Mouse (Mus musculus): ENCODE results near the gene Rrp1. TPM values are rescaled to one million over a fixed set of nuclear protein-coding genes. Genes with fewer than 3 reads are reported as not detected.

Rrp1 gene
- 52.5 and 65.4 TPM in 2 replicates for polyA plus RNA-seq (2012; ENCODE audit: insufficient read depth, insufficient read length, missing spikeins)

- Histone ChIP-seq H3K27ac (replicated peaks; ENCODE audit: low read depth, low read length) (peak within 1 kb of the TSS; percentile 56), H3K4me3 (ENCODE audit: insufficient read depth, low read depth, low read length) (peak within 1 kb of the TSS; percentile 90), H3K4me1 (ENCODE audit: control insufficient read depth, insufficient read depth, insufficient read length, low read length) (peaks cover 2% of the 10 kb centered on the region; the same call in 1 of the 2 replicates)
Measured at GRCm38 (mm10) chr10:78412319-78413151, at the start of gene Rrp1. Gene Rrp1, minus strand, starts transcription at chr10:78413043.

DNA sequence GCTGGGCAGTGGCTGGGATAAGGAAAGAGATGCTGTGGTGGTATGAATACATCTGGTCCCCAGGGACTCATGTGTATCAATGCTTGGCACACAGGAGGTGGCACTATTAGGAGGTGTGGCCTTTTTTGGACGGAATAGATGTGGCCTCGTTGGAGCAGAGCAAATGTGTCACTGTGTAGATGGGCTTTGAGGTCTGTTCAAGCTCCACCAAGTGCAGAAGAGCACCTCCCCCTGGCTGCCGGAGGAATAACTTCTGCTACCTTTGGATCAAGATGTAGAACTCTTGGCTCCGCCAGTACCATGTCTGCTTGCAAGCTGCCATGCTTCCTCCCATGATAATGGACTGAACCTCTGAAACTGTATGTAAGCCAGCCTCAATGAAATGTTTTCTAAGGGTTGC lies 48.9 kb upstream of the Rrp1 start:
- Histone ChIP-seq H3K27ac (replicated peaks; ENCODE audit: low read depth, low read length) (no peak overlapping the region), H3K4me3 (ENCODE audit: insufficient read depth, low read depth, low read length) (no peak overlapping the region), H3K4me1 (ENCODE audit: control insufficient read depth, insufficient read depth, insufficient read length, low read length) (peaks cover 25% of the 10 kb centered on the region)

GRCm38 (mm10) chr10:78460463-78460862 lies 47.6 kb upstream of the Rrp1 start:
- H3K4me3 ChIP-seq (ENCODE audit: insufficient read depth, low read depth, low read length): no peak overlapping the region
- H3K27ac ChIP-seq (replicated peaks; ENCODE audit: low read depth, low read length): no peak overlapping the region
- H3K4me1 ChIP-seq (ENCODE audit: control insufficient read depth, insufficient read depth, insufficient read length, low read length): peaks cover 31% of the 10 kb centered on the region

GRCm38 (mm10) chr10:78458348-78459111 lies 45.7 kb upstream of the Rrp1 start:
- Histone ChIP-seq H3K4me1 (ENCODE audit: control insufficient read depth, insufficient read depth, insufficient read length, low read length) (peaks cover 33% of the 10 kb centered on the region), H3K4me3 (ENCODE audit: insufficient read depth, low read depth, low read length) (no peak overlapping the region), H3K27ac (replicated peaks; ENCODE audit: low read depth, low read length) (peak overlapping the region; percentile 19)

- peaks cover 33% of the 10 kb centered on the region for H3K4me1 ChIP-seq (ENCODE audit: control insufficient read depth, insufficient read depth, insufficient read length, low read length)
- no peak overlapping the region for H3K4me3 ChIP-seq (ENCODE audit: insufficient read depth, low read depth, low read length)
- peak overlapping the region; percentile 61 for H3K27ac ChIP-seq (replicated peaks; ENCODE audit: low read depth, low read length)
Measured at GRCm38 (mm10) chr10:78457495-78458347, 44.9 kb upstream of the Rrp1 start.

DNA sequence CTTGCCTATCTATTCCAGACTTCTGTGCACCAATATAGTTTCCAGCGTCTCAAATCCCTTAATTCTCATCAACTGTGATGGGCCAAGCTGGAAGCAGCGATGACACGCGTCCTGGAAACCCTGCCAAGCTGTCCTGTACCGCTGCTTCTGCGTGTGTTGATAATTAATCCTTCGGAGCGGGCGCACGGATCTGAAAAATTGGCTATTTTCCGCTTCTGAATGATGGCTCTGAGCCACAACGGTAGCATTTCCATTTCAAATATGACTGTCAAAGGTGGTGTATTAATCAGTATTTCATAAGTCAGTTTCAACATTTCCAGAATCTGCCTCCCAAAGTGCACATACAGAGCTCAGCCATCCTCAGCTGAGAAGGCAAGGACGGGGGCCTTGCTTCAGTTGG lies 43.9 kb upstream of the Rrp1 start:
- H3K4me3 ChIP-seq (ENCODE audit: insufficient read depth, low read depth, low read length): no peak overlapping the region
- no peak overlapping the region for H3K27ac ChIP-seq (replicated peaks; ENCODE audit: low read depth, low read length)
- peaks cover 33% of the 10 kb centered on the region for H3K4me1 ChIP-seq (ENCODE audit: control insufficient read depth, insufficient read depth, insufficient read length, low read length)

DNA sequence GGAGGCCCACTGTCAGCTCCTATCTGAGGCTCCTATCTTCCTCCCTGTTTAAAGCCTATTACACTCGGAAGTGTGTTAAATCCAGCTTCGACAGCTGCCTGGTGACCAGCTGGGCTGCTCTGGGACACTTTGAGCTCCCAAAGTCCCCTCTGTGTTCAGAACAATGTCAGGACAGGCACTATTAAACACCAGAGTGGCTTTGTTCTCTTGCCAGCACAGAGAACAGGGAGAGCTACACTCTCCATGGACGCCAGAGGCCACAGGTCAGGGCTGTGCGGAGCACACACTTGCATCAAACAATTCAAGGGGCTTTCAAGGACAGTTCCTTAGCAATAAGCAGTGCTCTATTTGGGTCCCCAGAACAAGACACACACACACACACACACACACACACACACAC lies 39.8 kb upstream of the Rrp1 start:
- Histone ChIP-seq H3K4me1 (ENCODE audit: control insufficient read depth, insufficient read depth, insufficient read length, low read length) (peaks cover 22% of the 10 kb centered on the region), H3K27ac (replicated peaks; ENCODE audit: low read depth, low read length) (no peak overlapping the region), H3K4me3 (ENCODE audit: insufficient read depth, low read depth, low read length) (no peak overlapping the region)

DNA sequence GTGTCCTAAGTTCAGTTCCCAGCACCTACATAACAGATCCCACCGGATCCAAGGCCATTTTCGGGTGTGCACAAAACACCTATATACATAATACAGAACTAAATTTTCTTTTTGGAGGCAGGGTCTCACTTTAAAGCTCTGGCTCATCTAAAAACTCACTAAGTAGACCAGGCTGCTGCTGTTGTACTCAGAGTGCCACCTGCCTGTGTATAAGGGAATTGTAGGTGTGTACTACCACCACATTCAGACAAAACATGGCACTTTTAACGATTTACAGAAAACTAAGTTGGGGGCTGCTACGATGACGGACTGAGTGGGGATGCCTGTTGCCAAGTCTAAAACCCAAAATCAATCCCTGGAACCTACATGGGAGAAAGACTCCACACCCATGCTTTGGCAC lies 37.9 kb upstream of the Rrp1 start:
- peaks cover 13% of the 10 kb centered on the region for H3K4me1 ChIP-seq (ENCODE audit: control insufficient read depth, insufficient read depth, insufficient read length, low read length)
- no peak overlapping the region for H3K27ac ChIP-seq (replicated peaks; ENCODE audit: low read depth, low read length)
- no peak overlapping the region for H3K4me3 ChIP-seq (ENCODE audit: insufficient read depth, low read depth, low read length)

GRCm38 (mm10) chr10:78447396-78447795 lies 34.6 kb upstream of the Rrp1 start:
- Histone ChIP-seq H3K4me3 (ENCODE audit: insufficient read depth, low read depth, low read length) (no peak overlapping the region), H3K4me1 (ENCODE audit: control insufficient read depth, insufficient read depth, insufficient read length, low read length) (peaks cover 3% of the 10 kb centered on the region; the same call in 1 of the 2 replicates), H3K27ac (replicated peaks; ENCODE audit: low read depth, low read length) (no peak overlapping the region)

- H3K4me1 ChIP-seq (ENCODE audit: control insufficient read depth, insufficient read depth, insufficient read length, low read length): no peaks in the 10 kb centered on the region
Measured at GRCm38 (mm10) chr10:78446195-78446594, 33.4 kb upstream of the Rrp1 start.

DNA sequence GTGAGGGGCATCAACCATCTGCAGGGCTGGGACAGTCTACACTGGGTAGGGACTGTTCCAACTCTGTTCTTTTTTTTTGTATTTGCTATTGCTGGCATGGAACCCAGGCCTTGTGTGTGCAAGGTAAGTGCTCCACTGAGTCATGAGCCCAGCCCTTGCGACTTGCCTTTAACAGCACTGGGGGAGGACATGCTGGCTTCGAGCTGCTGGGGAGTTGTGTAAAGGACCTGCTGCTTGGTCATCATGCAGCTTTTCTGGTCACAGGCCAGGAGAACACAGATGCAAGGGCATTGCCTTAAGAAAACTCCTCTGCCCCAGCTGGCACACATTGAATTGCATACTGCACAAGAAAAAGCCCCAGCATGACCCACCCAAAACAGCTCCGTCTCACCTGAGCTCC lies 29.4 kb upstream of the Rrp1 start:
- H3K4me3 ChIP-seq (ENCODE audit: insufficient read depth, low read depth, low read length): no peak overlapping the region
- H3K27ac ChIP-seq (replicated peaks; ENCODE audit: low read depth, low read length): no peak overlapping the region
- no peaks in the 10 kb centered on the region for H3K4me1 ChIP-seq (ENCODE audit: control insufficient read depth, insufficient read depth, insufficient read length, low read length)

More at GRCm38 (mm10) chr10:78446195-78446594, 33.4 kb upstream of the Rrp1 start:
- no peak overlapping the region for H3K27ac ChIP-seq (replicated peaks; ENCODE audit: low read depth, low read length)
- H3K4me3 ChIP-seq (ENCODE audit: insufficient read depth, low read depth, low read length): no peak overlapping the region

DNA sequence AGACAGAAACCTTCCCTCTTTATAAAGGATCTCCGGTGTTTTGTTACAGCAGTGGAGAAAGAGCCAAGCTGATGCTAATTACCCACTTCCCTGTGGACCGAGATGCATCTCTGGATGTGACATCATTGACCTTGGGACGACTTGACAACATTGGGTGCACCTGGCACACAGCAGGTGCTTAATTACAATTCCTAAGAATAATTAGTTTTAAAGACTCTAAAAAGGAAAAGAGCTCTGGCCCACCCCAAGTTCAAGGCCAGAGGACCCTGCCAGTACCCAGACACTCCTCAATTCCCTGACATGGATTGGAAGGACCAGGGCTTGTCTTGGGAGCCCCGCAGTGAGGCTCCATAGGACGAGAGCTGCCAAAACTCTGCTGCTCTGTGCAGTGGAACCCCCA lies 28.8 kb upstream of the Rrp1 start:
- H3K27ac ChIP-seq (replicated peaks; ENCODE audit: low read depth, low read length): no peak overlapping the region

DNA sequence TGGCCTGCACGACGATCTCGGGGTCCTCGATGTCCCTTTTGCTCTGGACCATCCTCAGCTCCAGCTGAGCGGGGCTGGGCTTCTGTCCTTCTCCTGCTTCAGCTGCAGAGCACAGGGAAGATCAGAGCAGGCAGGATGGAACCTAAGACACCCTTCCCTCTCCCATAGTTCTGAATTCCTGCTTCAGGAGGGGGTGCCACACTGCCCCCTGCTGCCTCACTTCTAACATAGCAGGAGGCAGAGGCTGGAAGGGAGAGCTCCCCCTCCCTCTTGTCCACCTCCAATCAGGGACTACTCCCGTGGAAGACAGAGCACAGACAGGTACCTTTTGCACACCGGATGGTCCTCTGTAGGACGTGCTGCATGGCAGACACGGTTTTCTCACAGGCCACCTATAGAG lies 28.0 kb upstream of the Rrp1 start:
- no peak overlapping the region for H3K27ac ChIP-seq (replicated peaks; ENCODE audit: low read depth, low read length)
- H3K4me3 ChIP-seq (ENCODE audit: insufficient read depth, low read depth, low read length): no peak overlapping the region
- no peaks in the 10 kb centered on the region for H3K4me1 ChIP-seq (ENCODE audit: control insufficient read depth, insufficient read depth, insufficient read length, low read length)

More for the DNA sequence above, 28.8 kb upstream of the Rrp1 start:
- Histone ChIP-seq H3K4me3 (ENCODE audit: insufficient read depth, low read depth, low read length) (no peak overlapping the region), H3K4me1 (ENCODE audit: control insufficient read depth, insufficient read depth, insufficient read length, low read length) (no peaks in the 10 kb centered on the region)

- Histone ChIP-seq H3K4me1 (ENCODE audit: control insufficient read depth, insufficient read depth, insufficient read length, low read length) (no peaks in the 10 kb centered on the region), H3K4me3 (ENCODE audit: insufficient read depth, low read depth, low read length) (no peak overlapping the region), H3K27ac (replicated peaks; ENCODE audit: low read depth, low read length) (no peak overlapping the region)
Measured at GRCm38 (mm10) chr10:78439990-78440389, 27.1 kb upstream of the Rrp1 start.

- no peaks in the 10 kb centered on the region for H3K4me1 ChIP-seq (ENCODE audit: control insufficient read depth, insufficient read depth, insufficient read length, low read length)
- no peak overlapping the region for H3K4me3 ChIP-seq (ENCODE audit: insufficient read depth, low read depth, low read length)
- no peak overlapping the region for H3K27ac ChIP-seq (replicated peaks; ENCODE audit: low read depth, low read length)
Measured at GRCm38 (mm10) chr10:78439550-78439949, 26.7 kb upstream of the Rrp1 start.

All from brown adipose tissue, adult 24 weeks (tissue).